Mouse (Mus musculus) hindbrain, embryonic 10.5 days (tissue): ENCODE data around the gene Gpr108. TPM values are rescaled to one million over a fixed set of nuclear protein-coding genes. Genes with fewer than 3 reads are reported as not detected.

Source experiments
- DNase-seq: peaks from one replicate; pipeline ENCODE4 v3.0.0-alpha.2; 2017; ENCODE audit warnings: low spot score
- H3K27ac ChIP-seq: fragments of 300-500 bp; sonication (generic); 2 replicates; pipeline ENCODE4 v1.5.1; 2016; ENCODE audit warnings: mild to moderate bottlenecking, moderate library complexity
- H3K27me3 ChIP-seq: fragments of 300-500 bp; sonication (generic); 2 replicates; pipeline ENCODE4 v1.6.1; 2016; ENCODE audit warnings: mild to moderate bottlenecking; ENCODE audit not compliant: poor library complexity, insufficient read depth, severe bottlenecking
- H3K36me3 ChIP-seq: fragments of 300-500 bp; sonication (generic); 2 replicates; pipeline ENCODE4 v1.6.1; 2016; ENCODE audit warnings: mild to moderate bottlenecking, moderate library complexity
- H3K4me1 ChIP-seq: fragments of 300-500 bp; sonication (generic); replicated peaks from 2 replicates; pipeline ENCODE4 v1.6.1; 2016; ENCODE audit warnings: mild to moderate bottlenecking
- H3K4me3 ChIP-seq: fragments of 300-500 bp; sonication (generic); 2 replicates; pipeline ENCODE4 v1.5.1; 2016; ENCODE audit warnings: mild to moderate bottlenecking, moderate library complexity
- H3K9me3 ChIP-seq: fragments of 300-500 bp; sonication (generic); 2 replicates; pipeline ENCODE4 v1.6.1; 2016; ENCODE audit warnings: mild to moderate bottlenecking, moderate library complexity
- WGBS: fragments of 180-500 bp; shearing (Covaris S2); methylation state at CpG from one replicate; pipeline ENCODE4 v1.1.7; 2016; 5-methylcytosine and 5-hydroxymethylcytosine counted together
- polyA plus RNA-seq: library from polyadenylated mRNA; unstranded; fragments of >200 nt; fragmentation: Nextera tagmentation; extraction: Ambion mirVana; gene quantifications from 2 replicates; pipeline ENCODE4 v1.2.1, GENCODE M21; 2016

Gpr108 gene
- polyA plus RNA-seq, 1 experiment from 2014 or later, result 24.3 TPM

GRCm38 (mm10) chr17:57211501-57211900 lies 36.7 kb downstream of the Gpr108 start:
- H3K4me3 ChIP-seq, result no peak overlapping the region
- 0 out of 2 replicates have a peak, but pooled peaks cover 3% of the 10 kb centered on the region for H3K4me1 ChIP-seq
- WGBS, result 58% methylated on average over 9 of the region's 9 CpGs
- H3K36me3 ChIP-seq, result no peaks in the 10 kb centered on the region
- DNase-seq, result no peak
- no peak overlapping the region for H3K27ac ChIP-seq
- H3K9me3 ChIP-seq, result no peaks in the 10 kb centered on the region
- H3K27me3 ChIP-seq, result no peaks in the 10 kb centered on the region

GRCm38 (mm10) chr17:57209330-57209729 lies 38.9 kb downstream of the Gpr108 start:
- H3K9me3 ChIP-seq, result no peaks in the 10 kb centered on the region
- H3K36me3 ChIP-seq, result no peaks in the 10 kb centered on the region
- H3K4me3 ChIP-seq, result no peak overlapping the region
- H3K4me1 ChIP-seq, result no peaks in the 10 kb centered on the region
- WGBS, result 76% methylated on average over 4 of the region's 4 CpGs
- H3K27me3 ChIP-seq, result no peaks in the 10 kb centered on the region
- no peak for DNase-seq
- no peak overlapping the region for H3K27ac ChIP-seq

- Histone ChIP-seq H3K27me3 (no peaks in the 10 kb centered on the region), H3K27ac (no peak overlapping the region), H3K4me3 (no peak overlapping the region), H3K9me3 (no peaks in the 10 kb centered on the region), H3K4me1 (no peaks in the 10 kb centered on the region), H3K36me3 (no peaks in the 10 kb centered on the region)
- no peak for DNase-seq
- 90% methylated on average over 3 of the region's 3 CpGs for WGBS
Measured at GRCm38 (mm10) chr17:57207938-57208337, 40.3 kb downstream of the Gpr108 start.

- Histone ChIP-seq H3K4me1 (no peaks in the 10 kb centered on the region), H3K27ac (no peak overlapping the region), H3K4me3 (no peak overlapping the region), H3K36me3 (no peaks in the 10 kb centered on the region), H3K9me3 (no peaks in the 10 kb centered on the region), H3K27me3 (no peaks in the 10 kb centered on the region)
- 82% methylated on average over 10 of the region's 10 CpGs for WGBS
- no peak for DNase-seq
Measured at GRCm38 (mm10) chr17:57201841-57202724, 46.2 kb downstream of the Gpr108 start.

- no peak for DNase-seq
- Histone ChIP-seq H3K9me3 (no peaks in the 10 kb centered on the region), H3K36me3 (no peaks in the 10 kb centered on the region), H3K4me1 (no peaks in the 10 kb centered on the region), H3K27me3 (no peaks in the 10 kb centered on the region), H3K27ac (no peak overlapping the region), H3K4me3 (no peak overlapping the region)
- WGBS, result 85% methylated on average over 3 of the region's 3 CpGs
Measured at GRCm38 (mm10) chr17:57198252-57198651, 50.0 kb downstream of the Gpr108 start.

- no peak for DNase-seq
- H3K4me3 ChIP-seq, result no peak overlapping the region
- H3K27me3 ChIP-seq, result no peaks in the 10 kb centered on the region
- no peaks in the 10 kb centered on the region for H3K4me1 ChIP-seq
- H3K27ac ChIP-seq, result no peak overlapping the region
- H3K9me3 ChIP-seq, result no peaks in the 10 kb centered on the region
- H3K36me3 ChIP-seq, result no peaks in the 10 kb centered on the region
- 82% methylated on average over 8 of the region's 8 CpGs for WGBS
Measured at GRCm38 (mm10) chr17:57195326-57196010, 52.8 kb downstream of the Gpr108 start.

- WGBS, result 82% methylated on average over 3 of the region's 3 CpGs
- no peak overlapping the region for H3K4me3 ChIP-seq
- no peaks in the 10 kb centered on the region for H3K9me3 ChIP-seq
- H3K36me3 ChIP-seq, result no peaks in the 10 kb centered on the region
- no peak for DNase-seq
- no peaks in the 10 kb centered on the region for H3K27me3 ChIP-seq
- no peak overlapping the region for H3K27ac ChIP-seq
- no peaks in the 10 kb centered on the region for H3K4me1 ChIP-seq
Measured at GRCm38 (mm10) chr17:57194771-57195170, 53.5 kb downstream of the Gpr108 start.

- H3K9me3 ChIP-seq, result no peaks in the 10 kb centered on the region
- no peaks in the 10 kb centered on the region for H3K36me3 ChIP-seq
- no peaks in the 10 kb centered on the region for H3K27me3 ChIP-seq
- H3K27ac ChIP-seq, result no peak within 1 kb of the TSS
- no peak for DNase-seq
- 84% methylated on average over 11 of the region's 11 CpGs for WGBS
- no peaks in the 10 kb centered on the region for H3K4me1 ChIP-seq
- H3K4me3 ChIP-seq, result no peak within 1 kb of the TSS
Measured at GRCm38 (mm10) chr17:57194041-57194507, 54.2 kb downstream of the Gpr108 start, which contains the start of gene Tnfsf14. Gene Tnfsf14 (minus strand): TSS chr17:57194177.

GRCm38 (mm10) chr17:57188510-57189192 lies 59.6 kb downstream of the Gpr108 start:
- no peaks in the 10 kb centered on the region for H3K9me3 ChIP-seq
- WGBS, result 86% methylated on average over 12 of the region's 12 CpGs

GRCm38 (mm10) chr17:57185641-57186040 lies 62.6 kb downstream of the Gpr108 start:
- Histone ChIP-seq H3K4me1 (no peaks in the 10 kb centered on the region), H3K27ac (no peak overlapping the region), H3K9me3 (no peaks in the 10 kb centered on the region), H3K36me3 (no peaks in the 10 kb centered on the region), H3K4me3 (no peak overlapping the region), H3K27me3 (no peaks in the 10 kb centered on the region)
- WGBS, result 76% methylated on average over 2 of the region's 2 CpGs
- no peak for DNase-seq

More at GRCm38 (mm10) chr17:57188510-57189192, 59.6 kb downstream of the Gpr108 start:
- no peak overlapping the region for H3K27ac ChIP-seq
- no peak for DNase-seq
- H3K4me3 ChIP-seq, result no peak overlapping the region
- no peaks in the 10 kb centered on the region for H3K36me3 ChIP-seq
- H3K4me1 ChIP-seq, result no peaks in the 10 kb centered on the region
- no peaks in the 10 kb centered on the region for H3K27me3 ChIP-seq
